Mouse (Mus musculus) gastrocnemius, adult 2 months (tissue): ENCODE results near the gene Rnf31. TPM values are rescaled to one million over a fixed set of nuclear protein-coding genes. Genes with fewer than 3 reads are reported as not detected.

Experiments
- DNase-seq: peaks from one replicate; pipeline ENCODE4 v3.0.0; 2022
- H3K27ac ChIP-seq: fragments of 200-600 bp; 2 replicates; pipeline ENCODE4 v1.8.1; 2022; ENCODE audit warnings: mild to moderate bottlenecking
- H3K4me3 ChIP-seq: fragments of 200-600 bp; 2 replicates; pipeline ENCODE4 v1.8.1; 2022; ENCODE audit warnings: mild to moderate bottlenecking, moderate library complexity
- CTCF ChIP-seq: fragments of 200-600 bp; IDR thresholded peaks from 2 replicates; pipeline ENCODE4 v1.8.1; 2022; ENCODE audit warnings: antibody characterized with exemption, mild to moderate bottlenecking, moderate library complexity
- intact Hi-C: fragments of 180-260 bp; cut with DNase I; formaldehyde crosslinking; loops from one replicate; pipeline ENCODE4 v1.15.1; 2025
- total RNA-seq, 2 experiments: library from RNA; stranded (reverse); gene quantifications; 2 replicates each; pipeline ENCODE4 v1.2.3; 2021

Rnf31 gene
- total RNA-seq, 2 experiments from 2014 or later = 17.1 to 20.4 TPM

DNA sequence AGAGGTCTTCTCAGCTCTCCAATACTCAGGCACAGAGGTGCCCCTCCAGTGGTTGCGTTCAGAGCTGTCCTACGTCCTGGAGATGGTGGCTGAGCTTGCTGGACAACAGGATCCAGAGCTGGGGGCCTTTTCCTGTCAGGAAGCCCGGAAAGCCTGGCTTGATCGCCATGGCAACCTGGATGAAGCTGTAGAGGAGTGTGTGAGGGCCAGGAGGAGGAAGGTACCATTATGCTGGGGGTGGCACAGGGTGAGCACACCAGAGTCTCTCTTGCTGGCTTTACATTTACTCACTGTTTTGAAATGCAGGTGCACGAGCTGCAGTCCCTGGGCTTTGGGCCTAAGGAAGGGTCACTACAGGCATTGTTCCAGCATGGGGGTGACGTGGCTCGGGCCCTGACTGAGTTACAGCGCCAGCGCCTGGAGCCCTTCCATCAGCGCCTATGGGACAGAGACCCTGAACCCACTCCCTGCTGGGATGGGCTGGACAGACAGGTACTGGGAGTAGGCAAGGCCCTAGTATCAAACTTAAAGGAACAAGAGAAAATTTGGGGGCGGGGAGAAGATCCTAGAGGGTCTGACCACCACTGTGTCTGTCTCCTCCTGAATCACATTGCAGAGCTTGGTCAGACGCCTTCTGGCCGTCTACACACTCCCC, 4.7 kb downstream of the Rnf31 start:
- Histone ChIP-seq H3K4me3 (no peak overlapping the region), H3K27ac (no peak overlapping the region)
- intact Hi-C loops = no loop called here
- TF ChIP-seq CTCF = no peak
- no peak for DNase-seq

DNA sequence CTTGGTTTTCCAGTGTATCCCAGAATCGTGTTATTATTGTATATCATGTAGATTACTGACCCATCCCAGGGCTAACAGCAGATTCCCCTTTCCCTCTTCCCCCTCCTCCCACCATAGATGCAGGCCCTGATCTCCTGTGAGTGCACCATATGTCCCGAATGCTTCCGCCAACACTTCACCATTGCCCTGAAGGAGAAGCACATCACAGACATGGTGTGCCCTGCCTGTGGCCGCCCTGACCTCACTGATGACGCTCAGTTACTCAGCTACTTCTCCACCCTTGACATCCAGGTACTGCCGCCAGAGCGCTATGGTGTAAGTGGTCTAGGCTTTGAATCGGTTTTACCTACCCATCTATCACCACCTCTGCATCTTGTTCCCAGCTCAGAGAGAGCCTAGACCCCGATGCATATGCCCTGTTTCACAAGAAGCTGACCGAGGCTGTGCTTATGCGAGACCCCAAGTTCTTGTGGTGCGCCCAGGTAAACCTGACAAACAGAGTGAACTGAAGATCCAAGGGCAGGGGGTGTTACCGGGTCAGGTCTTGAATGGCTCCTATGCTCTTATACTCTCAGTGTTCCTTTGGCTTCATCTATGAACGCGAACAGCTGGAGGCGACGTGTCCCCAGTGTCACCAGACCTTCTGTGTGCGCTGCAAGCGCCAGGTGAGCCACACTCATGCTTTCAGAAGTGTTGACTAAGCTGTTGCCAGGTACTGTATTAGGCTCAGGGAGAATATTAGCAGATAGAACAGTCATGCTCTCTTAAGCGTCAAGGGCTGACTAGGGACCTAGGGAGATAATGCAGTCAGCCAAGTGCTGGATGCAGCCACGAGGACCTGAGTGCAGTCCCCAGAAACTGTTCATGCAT, 7.2 kb downstream of the Rnf31 start:
- DNase-seq = no peak
- H3K27ac ChIP-seq = no peak overlapping the region
- no peak for TF ChIP-seq CTCF
- intact Hi-C loops = no loop called here
- H3K4me3 ChIP-seq = no peak overlapping the region

DNA sequence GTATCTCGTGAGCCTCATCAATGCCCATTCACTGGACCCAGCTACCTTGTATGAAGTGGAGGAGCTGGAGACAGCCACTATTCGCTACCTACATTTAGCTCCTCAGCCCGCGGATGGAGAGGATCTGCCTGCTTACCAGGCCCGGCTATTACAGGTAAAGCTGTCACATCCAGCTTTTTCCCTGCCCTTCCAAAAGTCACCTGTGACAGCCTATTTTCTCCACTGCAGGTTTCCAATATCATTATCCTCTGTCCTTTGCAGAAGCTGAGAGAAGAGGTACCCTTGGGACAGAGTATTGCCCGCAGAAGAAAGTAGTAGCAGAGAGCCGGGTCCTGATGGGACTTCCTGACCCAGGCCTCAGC, 11.7 kb downstream of the Rnf31 start, which contains the start of gene Irf9:
Irf9 (plus strand) TSS at position 301 of the 362 bp plus-strand sequence.
- Histone ChIP-seq H3K27ac (peak within 1 kb of the TSS; percentile 88), H3K4me3 (peak within 1 kb of the TSS; percentile 84)
- DNase-seq = no peak
- TF ChIP-seq CTCF = no peak
- intact Hi-C loops = loop anchor here (2.0 to 5.0 kb wide), 2 partner anchors 46 to 106 kb away; no protein-coding TSS in a partner anchor

DNA sequence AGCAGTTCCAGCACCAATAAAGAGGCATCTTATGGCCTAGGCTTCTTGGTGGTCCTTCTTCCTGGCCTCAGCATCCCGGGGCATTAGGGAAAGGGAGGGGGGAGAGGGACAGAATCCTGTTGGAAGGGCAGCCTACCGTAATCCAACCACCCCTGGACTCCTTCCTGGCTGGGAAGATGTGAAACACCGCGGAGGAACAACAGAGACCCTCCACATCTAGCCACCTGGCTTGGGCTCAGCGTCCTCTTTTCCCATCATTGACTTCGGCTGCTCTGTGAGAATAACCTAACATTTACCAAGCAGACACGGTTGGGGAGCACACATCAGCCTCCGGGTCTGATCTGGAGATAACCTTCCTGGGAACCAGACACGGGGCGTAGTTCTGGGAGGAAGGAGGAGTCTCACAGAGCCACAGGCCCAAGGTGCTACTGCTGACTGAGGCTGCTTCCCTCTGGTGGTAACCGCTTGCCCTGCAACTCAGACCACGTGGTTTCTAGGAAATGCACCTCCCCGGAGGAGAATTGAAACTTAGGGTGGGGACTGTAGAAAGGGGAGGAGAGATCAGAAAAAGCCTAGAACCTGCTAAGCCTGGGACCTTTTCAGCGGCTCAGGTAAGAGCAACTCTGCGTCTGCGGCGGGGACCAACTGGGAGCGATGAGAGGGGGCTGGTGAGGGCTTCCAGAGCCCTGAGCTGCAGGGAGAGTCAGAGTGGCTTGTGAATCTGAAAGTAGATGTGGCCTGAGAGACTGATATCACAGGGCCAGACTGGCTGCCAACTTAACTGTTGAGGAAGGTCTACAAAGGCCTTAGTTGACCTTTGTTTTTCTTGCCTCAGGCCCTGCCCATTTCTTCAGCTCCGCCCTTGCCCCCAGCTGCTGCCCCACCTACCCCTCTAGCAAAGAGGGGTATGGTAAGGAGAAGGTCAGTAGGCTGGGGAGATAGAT, 12.4 kb downstream of the Rnf31 start:
- no peak; the same call in none of the 2 replicates for TF ChIP-seq CTCF
- Histone ChIP-seq H3K4me3 (peak overlapping the region; percentile 84), H3K27ac (peak overlapping the region; percentile 88)
- intact Hi-C loops = loop anchor here (2.0 to 5.0 kb wide), 2 partner anchors 47 to 107 kb away; no protein-coding TSS in a partner anchor
- DNase-seq = peak; percentile 91

DNA sequence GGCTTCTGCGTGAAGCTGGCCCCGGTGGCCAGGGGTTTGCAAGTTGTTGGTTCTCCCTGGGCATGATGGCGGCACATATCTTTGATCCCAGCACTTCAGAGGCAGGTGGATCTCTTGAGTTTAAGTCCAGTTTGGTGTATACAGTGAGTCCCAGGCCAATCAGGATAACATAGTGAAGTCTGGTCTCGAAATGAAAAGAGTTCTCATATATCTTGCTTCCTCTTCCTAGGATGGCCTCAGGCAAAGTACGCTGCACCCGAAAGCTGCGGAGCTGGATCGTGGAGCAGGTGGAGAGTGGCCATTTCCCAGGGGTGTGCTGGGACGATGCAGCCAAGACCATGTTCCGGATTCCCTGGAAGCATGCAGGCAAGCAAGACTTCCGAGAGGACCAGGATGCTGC, 13.3 kb downstream of the Rnf31 start:
- H3K27ac ChIP-seq = peak overlapping the region; percentile 88
- intact Hi-C loops = loop anchor here (5.0 kb wide), 1 partner anchor 48 kb away; no protein-coding TSS in a partner anchor
- peak overlapping the region; percentile 84 for H3K4me3 ChIP-seq
- TF ChIP-seq CTCF = no peak
- no peak for DNase-seq

DNA sequence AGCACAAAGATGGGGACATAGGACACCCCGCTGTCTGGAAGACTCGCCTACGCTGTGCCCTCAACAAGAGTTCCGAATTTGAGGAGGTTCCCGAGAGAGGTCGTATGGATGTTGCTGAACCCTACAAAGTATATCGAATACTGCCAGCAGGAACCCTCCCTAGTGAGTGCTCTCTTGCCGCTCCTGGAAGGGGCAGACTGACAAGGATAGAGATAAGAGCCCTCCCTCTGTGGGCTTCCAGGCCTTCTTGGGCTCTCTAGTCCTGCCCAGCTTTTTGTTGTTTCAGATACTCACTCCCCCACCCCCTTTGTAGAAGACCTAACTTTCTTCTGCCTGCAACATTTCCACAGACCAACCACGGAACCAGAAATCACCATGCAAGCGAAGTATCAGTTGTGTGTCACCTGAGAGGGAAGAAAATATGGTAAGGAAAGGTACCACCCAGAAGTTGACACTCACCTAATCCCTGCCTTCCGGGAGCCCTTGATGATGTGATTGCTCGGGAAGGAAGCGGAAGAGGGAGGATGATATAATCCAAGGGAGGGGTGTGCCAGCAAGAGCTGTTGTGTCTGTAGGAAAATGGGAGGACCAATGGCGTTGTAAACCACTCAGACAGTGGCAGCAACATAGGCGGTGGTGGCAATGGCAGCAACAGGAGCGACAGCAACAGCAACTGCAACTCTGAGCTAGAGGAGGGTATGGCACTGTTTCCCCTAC, 14.4 kb downstream of the Rnf31 start:
- DNase-seq = no peak
- Histone ChIP-seq H3K4me3 (no peak overlapping the region), H3K27ac (no peak overlapping the region)
- intact Hi-C loops = no loop called here
- no peak for TF ChIP-seq CTCF

DNA sequence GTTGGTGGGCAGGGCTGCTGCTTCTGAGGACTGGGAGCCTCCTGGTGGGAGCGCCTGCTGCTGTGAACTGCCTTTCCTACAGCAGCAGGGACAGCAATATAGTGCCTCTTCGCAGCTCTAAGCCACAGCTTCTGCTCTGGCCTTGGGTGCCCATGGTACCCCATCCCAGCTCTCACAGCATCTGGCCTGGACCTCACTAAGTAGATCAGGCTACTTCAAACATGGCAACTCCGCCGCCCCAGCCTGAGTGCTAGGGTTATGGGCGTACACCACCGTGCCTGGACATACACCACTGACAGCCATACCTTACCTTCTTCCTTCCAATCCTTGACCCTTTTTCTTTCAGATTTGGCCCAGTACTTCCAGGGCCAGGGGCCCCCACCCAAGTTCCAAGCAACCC, 16.8 kb downstream of the Rnf31 start:
- DNase-seq = no peak
- intact Hi-C loops = no loop called here
- H3K27ac ChIP-seq = no peak overlapping the region
- H3K4me3 ChIP-seq = no peak overlapping the region
- TF ChIP-seq CTCF = no peak

DNA sequence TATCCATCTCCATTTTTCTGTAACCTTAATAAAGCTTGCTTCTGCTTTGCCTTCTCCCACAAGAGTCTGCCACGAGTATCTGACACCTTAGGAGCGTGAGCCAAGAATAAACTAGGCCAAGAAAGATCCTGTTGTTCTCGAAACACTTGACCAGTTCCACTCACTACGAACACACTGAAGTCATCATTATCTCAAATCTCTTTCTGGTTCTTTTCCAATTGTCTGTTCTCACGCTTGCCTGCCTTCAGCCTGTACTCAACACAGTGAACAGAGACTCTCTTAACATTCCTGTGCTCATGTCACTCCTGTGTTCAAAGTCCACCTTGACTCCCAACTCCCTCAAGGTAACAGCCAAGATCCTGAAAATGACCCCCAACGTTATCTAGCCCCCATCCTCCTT, 21.8 kb downstream of the Rnf31 start:
- Histone ChIP-seq H3K27ac (no peak overlapping the region), H3K4me3 (no peak overlapping the region)
- DNase-seq = no peak
- TF ChIP-seq CTCF = no peak
- intact Hi-C loops = no loop called here

DNA sequence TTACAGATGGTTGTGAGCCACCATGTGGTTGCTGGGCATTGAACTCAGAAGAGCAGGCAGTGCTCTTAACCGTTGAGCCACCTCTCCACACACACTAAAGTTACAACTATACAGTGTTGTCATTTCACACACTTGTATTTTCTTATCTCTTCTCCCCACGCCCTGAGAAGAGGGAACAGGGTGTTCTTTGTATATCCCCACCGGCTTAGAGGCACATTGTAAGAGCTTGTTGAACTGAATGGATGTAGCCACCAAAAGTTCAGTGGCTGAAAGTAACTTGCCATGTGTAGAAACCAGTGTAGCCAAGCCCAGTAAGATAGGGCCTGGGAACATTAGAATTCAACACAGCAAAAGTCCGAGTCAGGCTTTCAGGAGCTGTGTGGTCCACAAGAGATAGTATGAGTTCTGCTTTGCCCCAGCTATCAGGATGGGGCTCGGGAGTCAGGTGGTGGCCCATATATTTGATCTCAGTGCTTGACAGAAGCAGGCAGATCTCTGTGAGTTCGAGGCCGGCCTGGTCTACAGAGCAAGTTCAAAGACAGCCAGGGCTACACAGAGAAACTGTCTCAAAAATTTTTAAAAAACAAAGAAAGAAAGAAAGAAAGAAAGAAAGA, 23.2 kb downstream of the Rnf31 start:
- intact Hi-C loops = no loop called here
- DNase-seq = no peak
- Histone ChIP-seq H3K4me3 (no peak overlapping the region), H3K27ac (no peak overlapping the region)
- no peak for TF ChIP-seq CTCF

DNA sequence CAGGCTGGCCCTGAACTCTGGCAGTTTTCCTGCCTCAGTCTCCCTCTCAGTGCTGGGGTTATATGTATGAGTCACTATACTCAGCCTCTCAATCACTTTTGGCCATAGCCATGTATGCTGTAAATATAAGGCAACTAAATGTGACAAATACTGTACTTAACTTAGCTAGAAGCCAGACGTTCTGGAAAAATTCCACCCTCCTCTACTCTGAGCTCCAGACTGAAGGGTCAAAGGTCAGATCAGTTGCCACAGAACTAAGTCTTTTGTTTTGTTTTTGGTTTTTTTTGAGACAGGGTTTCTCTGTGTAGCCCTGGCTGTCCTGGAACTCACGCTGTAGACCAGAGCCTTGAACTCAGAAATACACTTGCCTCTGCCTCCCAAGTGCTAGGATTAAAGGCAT, 24.4 kb downstream of the Rnf31 start:
- DNase-seq = no peak
- H3K27ac ChIP-seq = no peak overlapping the region
- no peak overlapping the region for H3K4me3 ChIP-seq
- intact Hi-C loops = no loop called here
- no peak for TF ChIP-seq CTCF

DNA sequence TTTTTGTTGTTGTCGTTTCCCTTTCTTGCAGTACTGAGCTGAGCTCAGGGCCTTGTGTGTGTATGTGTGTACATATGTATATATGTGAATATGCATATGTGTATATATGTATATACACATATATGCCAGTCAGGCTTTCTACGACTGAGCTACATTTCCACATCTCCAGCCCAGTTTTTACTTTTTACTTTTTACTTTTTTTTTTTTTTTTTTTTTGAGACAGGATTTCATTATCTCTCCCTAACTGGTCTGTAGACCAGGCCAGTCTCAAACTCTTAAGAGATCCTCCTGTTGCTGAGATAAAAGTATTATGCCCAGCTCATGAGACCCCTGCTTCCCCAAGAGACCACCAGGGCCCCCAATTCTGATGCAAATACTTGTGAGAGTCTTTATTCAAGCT, 25.3 kb downstream of the Rnf31 start:
- intact Hi-C loops = no loop called here
- no peak for DNase-seq
- H3K27ac ChIP-seq = no peak overlapping the region

More for the DNA sequence above, 25.3 kb downstream of the Rnf31 start:
- no peak overlapping the region for H3K4me3 ChIP-seq
- no peak for TF ChIP-seq CTCF
